Mouse (Mus musculus) gastrocnemius, postnatal 36 days (tissue): ENCODE results near the gene Vpreb3. TPM values are rescaled to one million over a fixed set of nuclear protein-coding genes. Genes with fewer than 3 reads are reported as not detected.

Experiments used
- DNase-seq, 2 experiments: peaks; one replicate each; pipeline ENCODE4 v3.0.0; 2022
- intact Hi-C: fragments of 180-260 bp; cut with DNase I; formaldehyde crosslinking; loops from one replicate; pipeline ENCODE4 v1.15.1; 2025
- long read RNA-seq, 2 experiments: library from polyadenylated mRNA; stranded (forward); transcript quantifications; one replicate each; pipeline ENCODE4 v2.0.0; 2021
- total RNA-seq, 2 experiments: library from RNA; stranded (reverse); gene quantifications; 2 replicates each; pipeline ENCODE4 v1.2.3; 2021

Vpreb3 gene
- not detected for total RNA-seq
- long read RNA-seq, experiment 1 = 0 reads
- long read RNA-seq, experiment 2 = 0 reads

DNA sequence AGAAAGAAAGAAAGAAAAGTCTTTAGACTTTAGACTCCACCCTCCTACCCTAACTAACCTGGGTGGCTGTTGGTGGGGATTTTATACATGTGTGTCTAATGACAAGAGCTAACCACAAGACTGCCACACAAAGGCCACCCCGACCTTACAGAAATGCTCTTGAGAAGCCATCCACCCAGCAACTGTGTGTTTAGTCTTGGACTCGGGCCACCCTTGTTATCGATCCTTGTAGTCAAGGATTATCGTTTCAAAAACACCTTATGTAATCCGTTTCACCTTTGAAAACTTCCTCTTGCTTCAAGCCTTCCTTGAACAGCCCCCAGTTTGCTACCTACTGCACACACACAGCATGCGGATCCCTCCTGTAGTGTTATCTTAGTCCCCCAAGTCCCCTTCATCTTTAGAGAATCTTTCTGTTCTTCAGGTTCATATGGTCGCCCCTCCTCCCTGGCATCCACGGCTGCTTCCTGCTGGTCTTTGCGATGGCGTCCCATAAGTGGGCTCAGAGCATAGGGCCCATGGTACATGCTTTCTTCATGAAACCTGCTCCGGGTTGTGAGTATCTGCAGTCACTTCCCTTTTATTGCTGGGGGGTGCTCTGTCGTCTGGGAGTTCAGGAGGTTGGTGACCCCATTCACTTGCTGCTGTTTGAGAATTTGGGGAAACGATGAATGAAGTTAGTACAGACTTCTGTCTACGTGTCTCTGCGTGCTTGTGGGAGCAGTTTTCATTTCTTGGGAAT lies at the start of gene Vpreb3:
TSS of gene Vpreb3 (plus strand) at position 322 of the 742 bp plus-strand sequence.
- DNase-seq = no peak
- intact Hi-C loops = no loop called here

DNA sequence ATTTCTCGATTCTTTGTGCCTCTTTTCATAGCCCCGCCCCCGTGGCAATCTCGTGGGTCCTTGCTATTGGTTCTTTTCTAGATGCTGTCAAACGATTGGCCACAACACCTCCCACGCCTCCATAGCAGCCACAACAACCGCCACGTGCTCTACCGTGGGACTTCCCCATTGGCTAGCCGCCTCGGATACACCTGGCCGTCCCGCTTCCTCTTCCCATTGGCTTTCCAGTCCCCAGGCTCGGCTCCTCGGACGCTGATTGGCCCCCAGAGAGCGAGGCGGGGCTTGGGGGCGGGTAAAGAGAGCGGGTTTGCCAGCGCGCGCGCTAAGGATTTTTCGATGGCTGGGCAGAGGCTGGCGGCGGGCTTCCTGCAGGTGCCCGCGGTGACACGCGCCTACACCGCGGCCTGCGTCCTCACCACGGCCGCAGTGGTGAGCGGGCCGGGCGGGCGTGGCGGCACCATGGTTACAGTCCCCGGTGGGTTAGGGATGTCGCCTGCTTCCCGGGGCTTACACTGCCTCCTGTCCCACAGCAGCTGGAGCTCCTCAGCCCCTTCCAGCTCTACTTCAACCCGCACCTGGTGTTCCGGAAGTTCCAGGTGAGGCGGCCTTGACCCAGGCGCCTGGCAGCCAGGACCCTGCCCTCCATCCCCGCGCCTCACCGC lies 49.6 kb upstream of the Vpreb3 start, which contains the start of gene Derl3:
TSS of gene Derl3 (plus strand) at position 325 of the 662 bp plus-strand sequence.
- DNase-seq = peak; percentile 75 to 76
- intact Hi-C loops = no loop called here

DNA sequence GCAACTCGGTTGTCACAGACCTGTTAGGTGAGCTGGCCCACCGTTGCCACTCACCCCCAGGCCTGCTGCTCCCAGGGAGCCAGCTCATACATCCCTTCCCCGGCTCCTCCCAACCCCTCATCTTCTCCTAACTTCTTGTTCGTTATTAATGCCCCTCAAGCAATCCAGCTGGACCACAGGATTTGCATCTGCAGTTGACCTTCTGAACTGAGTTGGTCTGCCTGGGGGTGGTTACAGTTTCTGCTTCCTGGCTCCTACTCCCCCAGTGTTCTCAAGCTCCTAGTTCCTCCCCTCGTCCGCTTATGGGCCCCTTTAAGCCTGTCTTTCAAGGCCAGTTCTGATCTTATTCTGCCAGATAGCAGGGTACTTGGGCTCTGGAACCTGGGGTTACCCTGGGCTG lies 48.3 kb upstream of the Vpreb3 start:
- intact Hi-C loops = no loop called here
- DNase-seq = no peak

DNA sequence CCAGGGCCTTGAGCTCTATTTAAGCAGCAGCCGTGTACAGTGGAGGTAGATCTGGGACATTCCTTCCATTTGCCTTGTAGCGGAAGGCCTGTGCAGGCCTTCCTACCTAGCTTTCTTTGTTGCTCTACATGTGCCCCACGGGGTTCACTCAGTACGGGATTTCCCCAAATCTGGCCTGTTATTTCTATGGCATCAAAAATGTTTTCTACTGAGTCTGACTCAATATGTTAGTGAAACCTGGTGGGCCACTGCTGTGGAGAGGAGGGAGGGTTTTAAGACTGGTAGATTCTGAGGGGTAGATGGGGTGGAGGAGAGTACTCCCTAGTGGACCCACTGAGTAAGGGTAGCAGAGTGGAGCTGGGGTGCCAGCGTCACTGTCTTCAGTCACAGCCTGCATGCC lies 47.1 kb upstream of the Vpreb3 start:
- intact Hi-C loops = no loop called here
- no peak for DNase-seq

DNA sequence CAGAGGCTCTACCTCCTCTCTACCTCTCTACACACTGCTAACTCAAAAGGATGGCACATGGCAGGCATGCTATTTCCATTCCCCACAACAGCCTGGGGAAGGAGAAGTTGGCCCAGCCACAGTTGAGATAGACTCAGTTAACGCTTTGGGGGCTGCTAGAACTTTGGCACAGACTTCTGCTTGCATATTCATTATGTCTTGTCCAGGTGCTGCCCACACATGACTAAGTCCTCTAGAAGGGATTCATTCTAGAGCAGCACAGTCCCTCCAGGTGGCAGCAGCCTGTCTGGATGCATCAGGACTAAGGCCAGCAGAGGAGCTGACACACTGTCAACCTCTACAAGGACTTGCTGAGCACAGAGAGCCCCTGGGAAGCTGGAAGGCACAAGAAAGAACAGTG lies 46.6 kb upstream of the Vpreb3 start:
- intact Hi-C loops = no loop called here

DNA sequence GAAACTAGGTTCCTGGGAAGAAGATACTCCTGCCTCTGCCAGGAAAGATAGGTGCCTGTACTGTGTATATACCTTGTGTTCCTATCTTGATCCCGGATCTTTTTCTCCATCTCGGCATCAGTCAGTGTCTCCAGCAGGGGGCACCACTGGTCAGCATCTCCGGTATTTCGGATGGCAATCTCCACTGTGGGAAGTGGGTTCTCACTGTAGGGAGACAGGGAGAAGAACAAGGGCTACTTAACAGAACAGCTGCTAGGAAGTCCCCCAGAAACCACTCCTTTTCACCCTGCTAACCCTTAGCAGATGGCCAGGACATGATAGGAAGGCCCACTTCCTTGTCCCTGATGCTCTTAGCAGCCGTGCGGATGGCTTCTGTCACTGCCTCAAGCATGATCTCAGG lies 45.5 kb upstream of the Vpreb3 start:
- peak; percentile 76 to 78 for DNase-seq
- intact Hi-C loops = loop anchor here (1.0 kb wide), 1 partner anchor 52 kb away; no protein-coding TSS in a partner anchor

More for the DNA sequence above, 46.6 kb upstream of the Vpreb3 start:
- no peak for DNase-seq

DNA sequence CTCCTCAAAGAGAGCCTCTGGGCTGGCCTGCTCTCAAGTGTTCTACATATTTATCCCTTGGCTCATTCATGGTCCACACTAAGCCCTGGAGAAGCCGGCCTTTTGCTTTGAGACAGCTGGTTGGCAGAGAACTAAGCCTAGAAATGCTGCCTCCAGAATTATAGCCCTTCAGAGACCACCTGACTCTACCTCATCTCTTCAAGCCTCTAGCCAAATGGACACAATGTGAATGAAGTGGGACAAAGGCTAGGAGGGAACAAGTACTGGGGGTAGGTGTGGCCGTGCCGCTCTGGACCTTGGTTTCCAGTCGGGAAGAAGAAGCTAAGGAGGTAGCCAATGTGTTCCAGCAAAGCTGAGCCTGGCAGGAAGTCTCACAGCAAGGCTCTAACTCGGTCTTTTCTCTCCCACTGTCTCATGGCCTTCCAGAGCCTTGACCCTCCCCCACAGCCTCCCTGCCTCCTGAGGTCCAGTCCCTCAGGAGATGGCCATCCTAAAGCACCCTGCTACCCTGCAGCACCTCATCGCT lies 44.8 kb upstream of the Vpreb3 start:
- intact Hi-C loops = loop anchor here (2.0 kb wide), 1 partner anchor 25 kb away; no protein-coding TSS in a partner anchor
- no peak for DNase-seq

DNA sequence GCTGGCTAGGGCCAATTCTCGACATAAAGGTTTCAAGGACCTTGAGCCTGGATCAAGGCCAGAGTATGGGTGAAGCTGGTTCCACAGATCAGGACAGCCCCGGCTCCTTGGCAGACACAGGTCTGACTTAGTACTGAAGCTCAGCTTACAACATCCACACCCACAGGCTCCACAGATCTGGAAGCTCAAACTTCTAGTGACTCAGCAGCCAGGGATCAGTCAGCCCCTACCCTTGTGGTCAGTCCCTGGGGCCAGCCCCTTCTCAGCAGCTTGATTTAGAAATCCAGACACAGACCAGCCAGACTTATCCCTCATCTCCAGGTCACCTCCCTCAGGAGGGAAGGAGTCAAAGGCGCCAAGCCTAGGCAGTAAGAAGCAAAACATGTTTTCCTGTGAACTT lies 44.0 kb upstream of the Vpreb3 start:
- peak; percentile 63 to 70 for DNase-seq
- intact Hi-C loops = loop anchor here (2.0 kb wide), 1 partner anchor 24 kb away; no protein-coding TSS in a partner anchor

DNA sequence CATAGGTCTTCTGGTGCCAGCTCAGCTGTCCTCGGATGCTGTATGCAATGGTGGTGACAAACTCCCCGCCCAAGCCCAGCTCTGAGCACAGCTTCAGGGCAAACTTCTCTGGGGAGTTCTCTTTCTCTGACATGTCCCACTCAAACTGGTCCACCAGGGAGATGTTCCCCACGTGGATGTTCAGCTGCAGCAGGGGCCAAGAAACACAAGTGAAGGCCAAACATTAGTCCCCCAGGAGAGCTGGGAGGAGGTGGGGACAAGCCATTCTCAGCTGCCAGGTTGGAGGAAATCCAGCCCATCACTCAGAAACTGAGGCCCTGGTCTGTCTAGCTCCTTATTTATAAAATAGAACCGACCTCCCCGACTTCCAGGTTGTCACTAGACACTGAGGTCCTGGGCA lies 38.5 kb upstream of the Vpreb3 start:
- intact Hi-C loops = no loop called here

DNA sequence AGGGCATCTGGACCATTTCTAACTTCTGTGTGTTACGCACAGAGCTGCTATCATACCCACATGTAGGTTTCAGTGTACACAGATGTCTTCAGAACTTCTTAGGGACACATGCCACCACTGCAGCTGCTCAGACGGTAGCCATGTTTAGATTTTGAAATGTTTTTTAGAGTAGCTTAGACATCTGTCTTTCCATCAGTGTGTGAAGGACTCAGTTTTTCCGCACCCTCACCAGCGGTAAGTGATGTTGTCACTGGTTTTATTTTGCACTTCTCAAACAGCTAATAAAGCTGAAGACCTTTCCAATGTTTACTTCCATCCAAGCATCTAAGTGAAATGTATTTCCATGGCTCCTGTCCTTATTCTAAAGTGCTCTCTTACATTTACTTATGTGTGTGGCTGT lies 36.0 kb upstream of the Vpreb3 start:
- intact Hi-C loops = no loop called here
- no peak for DNase-seq

More for the DNA sequence above, 38.5 kb upstream of the Vpreb3 start:
- no peak for DNase-seq

DNA sequence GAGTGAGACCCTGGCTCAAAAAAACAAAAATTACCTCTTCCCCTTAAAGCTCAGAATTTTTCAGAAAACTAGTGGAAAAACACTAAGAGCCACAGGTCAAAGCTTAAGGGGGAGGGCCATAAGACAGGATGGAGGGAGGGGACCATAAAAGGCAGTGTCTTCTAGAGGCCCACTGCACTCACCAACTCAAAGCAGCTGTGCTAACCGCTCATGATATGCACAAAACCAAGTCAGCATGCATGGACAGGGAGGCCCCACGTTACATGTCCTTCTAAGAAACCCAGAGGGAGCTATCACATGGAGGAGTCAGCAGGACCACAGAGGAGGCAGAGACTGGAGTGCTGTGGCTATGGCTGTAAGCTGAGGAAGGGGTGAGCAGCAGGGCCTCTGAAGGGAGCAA lies 32.2 kb upstream of the Vpreb3 start:
- intact Hi-C loops = no loop called here
- DNase-seq = no peak

DNA sequence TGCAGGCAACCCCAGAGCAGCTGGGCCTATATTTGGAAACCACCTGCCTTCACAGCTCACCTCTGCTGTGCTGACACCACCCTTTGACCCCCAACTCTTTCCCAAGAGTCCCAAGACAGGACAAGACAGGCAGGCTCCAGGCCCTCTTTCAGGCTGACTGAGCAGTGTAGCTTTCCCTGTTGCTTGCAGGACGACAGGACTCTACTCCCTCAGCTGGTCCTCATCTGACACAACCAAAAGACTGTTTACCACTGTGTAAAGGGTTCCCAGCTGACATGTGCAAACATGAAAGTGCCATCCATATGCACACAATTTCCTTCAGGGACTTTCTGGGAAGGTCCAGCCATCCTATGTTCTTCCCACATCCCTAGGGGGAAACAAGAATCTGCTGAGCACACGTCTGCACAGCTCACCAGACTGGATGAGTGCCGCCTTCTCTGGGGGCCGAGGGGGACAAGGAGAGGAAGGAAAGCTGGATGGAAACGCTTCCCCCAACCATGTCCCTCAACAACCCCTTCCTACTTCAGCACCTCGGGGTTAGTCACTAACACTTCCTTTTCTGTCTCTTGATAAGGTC lies 29.8 kb upstream of the Vpreb3 start:
- intact Hi-C loops = no loop called here
- no peak for DNase-seq

DNA sequence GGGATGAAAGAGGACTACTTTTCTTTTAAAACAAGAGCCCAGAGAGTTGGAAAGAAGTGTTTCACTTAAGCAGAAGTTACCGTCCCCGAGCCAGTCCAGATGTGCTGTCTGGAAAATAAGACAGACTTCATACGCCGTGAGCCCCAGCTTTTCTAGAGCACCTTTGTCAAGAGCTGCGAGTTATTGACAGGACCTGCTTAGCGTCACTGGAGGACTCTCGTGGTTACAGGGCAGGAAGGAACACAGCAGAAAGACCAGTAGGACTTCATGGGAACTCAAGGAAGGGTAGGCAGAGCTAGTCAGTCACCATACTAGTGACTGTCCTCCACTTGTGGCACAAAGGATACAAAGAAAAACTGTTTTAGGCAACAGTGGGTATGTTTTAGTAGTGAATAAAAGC lies 27.3 kb upstream of the Vpreb3 start:
- intact Hi-C loops = no loop called here
- no peak for DNase-seq

DNA sequence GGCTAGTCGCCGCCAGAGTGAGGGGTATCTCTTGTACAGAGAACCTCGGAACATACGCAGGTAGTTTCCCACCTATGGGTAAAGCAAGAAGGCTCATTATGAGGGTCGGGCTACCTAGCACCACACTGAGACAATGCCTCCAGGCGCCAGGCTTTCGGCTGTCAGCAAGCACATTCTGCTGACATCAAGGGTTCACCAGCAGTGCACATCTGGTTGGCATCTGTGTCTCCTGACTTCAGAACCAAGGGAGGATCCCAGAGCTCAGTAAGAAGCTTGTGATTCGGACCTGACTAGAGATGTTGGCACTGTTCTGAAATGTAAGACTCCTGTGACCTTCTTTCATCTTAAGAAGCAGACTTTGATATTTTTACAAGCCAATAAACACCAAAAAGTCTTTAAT lies 26.0 kb upstream of the Vpreb3 start:
- no peak for DNase-seq
- intact Hi-C loops = no loop called here

DNA sequence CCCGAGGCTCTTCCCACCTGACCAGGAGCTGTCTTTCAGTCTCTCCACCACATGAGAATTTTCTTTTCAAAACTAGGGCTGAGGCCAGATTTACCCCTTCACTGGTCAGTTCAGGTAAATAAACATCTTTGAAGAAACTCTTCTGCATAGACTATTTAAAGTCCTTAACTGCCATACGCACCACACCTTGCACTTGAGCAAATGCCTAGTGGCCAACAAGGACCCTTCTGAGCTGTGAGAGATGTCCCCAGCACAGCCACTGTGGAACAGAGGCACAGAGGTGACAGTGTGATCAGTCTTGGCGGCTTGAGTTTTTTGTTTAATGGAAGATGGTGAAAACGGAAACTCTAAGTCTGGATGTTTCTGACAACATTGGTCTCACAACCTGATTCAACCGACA lies 23.8 kb upstream of the Vpreb3 start:
- no peak for DNase-seq

DNA sequence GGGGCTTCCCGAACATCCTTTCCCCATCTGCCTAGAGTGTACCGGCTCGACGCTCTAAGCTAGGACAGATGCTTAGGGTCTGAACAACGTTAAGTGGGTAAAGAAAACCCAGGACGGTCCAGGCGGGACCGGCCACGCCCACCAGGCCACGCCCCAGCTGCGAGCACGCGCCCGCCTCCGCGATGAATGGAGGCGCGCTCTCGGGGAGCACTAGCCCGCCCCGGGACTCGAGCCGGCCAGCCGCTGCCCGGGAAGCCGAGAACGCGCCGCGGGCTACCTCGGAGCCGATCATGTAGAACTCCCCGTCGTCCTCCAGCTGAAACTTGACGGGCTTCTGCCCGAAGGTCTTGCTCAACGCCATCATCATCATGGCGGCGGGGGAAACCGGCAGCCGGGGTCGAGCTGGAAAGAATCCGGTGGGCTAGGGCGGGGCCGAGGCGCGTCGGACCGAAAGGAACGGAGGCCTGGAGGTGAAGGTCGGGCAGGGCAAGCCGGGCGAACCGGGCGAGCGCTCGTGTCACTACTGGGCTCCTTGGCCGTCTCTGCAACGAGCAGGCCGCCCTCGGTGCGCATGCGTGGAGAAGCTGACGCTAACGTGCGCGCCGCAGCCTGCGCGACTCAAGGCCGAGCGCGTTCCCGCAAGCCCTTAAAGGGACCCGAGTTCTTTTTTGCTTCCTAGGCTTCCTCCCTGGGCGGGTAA lies 21.7 kb upstream of the Vpreb3 start, which contains the start of gene Smarcb1:
TSS of gene Smarcb1 (minus strand) at position 592 of the 700 bp plus-strand sequence.
- intact Hi-C loops = no loop called here
- DNase-seq = peak; percentile 91 to 95

More for the DNA sequence above, 23.8 kb upstream of the Vpreb3 start:
- intact Hi-C loops = no loop called here

DNA sequence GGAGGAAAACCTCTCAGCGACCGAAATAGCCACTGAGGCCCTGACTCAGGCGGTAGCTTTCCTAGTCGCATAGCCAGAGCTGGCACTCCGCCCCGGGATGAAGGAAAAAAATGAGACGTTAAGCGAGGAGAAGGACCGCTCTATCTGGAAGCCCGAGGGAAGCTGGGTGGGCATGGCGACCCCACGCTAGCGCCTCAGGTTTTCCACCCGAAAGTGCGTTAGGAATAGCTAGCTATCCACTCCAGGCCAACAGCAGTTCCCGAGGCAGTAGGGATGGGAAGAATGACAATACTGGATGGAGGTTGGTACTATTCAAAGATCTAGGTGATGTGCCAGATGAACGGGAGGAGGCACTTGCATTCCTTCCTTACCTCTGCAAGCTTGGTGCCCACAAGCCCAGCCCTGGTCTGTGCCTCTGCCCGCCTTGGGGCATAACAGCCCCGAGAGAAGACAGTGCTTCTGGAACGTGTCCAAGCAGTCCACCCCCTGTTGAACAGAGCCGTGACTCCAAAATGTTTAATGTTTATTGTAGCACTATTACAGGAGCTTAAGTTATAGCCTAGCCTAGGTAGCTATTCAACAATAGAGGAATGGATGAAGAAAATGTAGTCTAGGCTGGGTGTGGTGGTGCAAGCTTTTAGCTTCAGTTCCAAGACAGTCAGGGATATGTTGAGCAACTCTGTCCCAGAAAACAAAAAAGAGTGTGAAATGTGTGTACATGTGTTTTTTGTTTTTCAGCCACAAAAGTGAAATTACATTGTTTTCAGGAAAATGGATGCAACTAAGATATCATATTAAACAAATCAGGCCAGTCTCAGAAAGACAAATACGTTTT lies 20.9 kb upstream of the Vpreb3 start:
- intact Hi-C loops = loop anchor here (2.0 kb wide), 1 partner anchor 23 kb away; no protein-coding TSS in a partner anchor
- no peak for DNase-seq

DNA sequence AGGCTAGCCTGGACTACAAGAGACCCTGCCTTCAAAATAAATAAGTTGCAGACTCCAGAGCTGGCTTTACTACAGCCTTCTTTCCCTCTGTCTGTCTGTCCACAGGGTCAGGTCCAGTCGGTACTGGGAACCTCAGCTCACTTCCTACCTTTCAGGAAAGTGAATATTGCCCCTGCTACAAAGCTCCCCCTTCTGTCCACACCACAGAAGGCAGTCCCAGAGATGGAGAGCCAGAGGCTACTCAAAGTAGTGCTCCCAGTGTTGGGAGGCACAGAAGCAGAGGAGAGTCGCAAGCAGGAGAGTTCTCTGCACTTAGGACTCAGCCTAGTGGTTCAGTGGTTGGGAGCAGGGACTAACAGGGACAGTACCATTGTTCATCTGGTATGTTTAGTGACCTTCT lies 18.5 kb upstream of the Vpreb3 start:
- no peak for DNase-seq
- intact Hi-C loops = no loop called here

DNA sequence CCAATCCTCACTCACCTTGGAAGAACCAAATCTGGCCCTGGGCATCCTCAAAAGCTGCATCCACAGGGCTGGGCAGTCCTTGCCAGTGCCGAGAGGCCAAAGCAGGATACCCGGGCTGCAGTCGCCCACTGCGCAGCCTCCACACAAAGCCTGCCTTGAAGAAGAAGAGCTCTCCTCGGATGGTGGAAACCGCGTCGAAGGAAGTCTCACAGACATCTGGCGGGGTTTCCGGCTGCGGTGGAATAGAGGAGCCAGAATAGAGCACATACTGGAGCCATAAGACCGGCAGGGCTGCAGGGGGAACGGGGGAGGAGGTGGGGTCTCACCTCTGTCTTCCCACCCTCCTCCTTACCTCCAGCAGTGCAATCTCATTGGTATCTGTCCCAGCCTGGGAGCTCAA lies 16.5 kb upstream of the Vpreb3 start:
- no peak for DNase-seq
- intact Hi-C loops = no loop called here

DNA sequence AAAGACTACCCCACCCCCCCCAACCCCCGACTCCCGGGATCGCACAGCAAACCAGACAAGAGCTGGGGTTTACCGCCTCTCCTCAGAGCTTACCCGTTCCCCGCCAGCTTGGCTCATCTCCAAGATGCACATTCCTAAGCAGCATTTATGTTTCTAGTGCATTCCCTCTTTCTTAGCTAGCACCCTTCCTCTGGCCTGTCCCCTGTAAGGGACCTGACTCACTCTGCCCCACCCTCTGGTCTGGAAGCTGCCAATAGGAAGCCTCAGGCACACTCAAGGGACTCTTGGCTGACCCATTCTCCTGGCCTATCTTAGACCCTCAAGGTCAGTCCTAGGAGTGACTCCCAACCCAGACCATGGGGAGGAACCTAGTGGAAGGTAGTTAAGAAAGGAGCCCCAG lies 12.6 kb upstream of the Vpreb3 start:
- intact Hi-C loops = no loop called here

More for the DNA sequence above, 12.6 kb upstream of the Vpreb3 start:
- no peak for DNase-seq
